Mouse (Mus musculus): ENCODE measurements around the gene Rps6ka4. TPM values are rescaled to one million over a fixed set of nuclear protein-coding genes. Genes with fewer than 3 reads are reported as not detected.

The Rps6ka4 gene
- total RNA-seq, 1 experiment from 2014 or later, result 11.8 TPM

- ATAC-seq (replicated peaks; ENCODE audit: insufficient number of reproducible peaks, low FRiP score, low TSS enrichment, poor library complexity, severe bottlenecking), result no peak
Measured at GRCm38 (mm10) chr19:6853903-6854302, 13.5 kb upstream of the Rps6ka4 start.

- no peak for ATAC-seq (replicated peaks; ENCODE audit: insufficient number of reproducible peaks, low FRiP score, low TSS enrichment, poor library complexity, severe bottlenecking)
Measured at GRCm38 (mm10) chr19:6852393-6853305, 12.2 kb upstream of the Rps6ka4 start.

- ATAC-seq (replicated peaks; ENCODE audit: insufficient number of reproducible peaks, low FRiP score, low TSS enrichment, poor library complexity, severe bottlenecking), result no peak
Measured at GRCm38 (mm10) chr19:6851497-6851896, 11.1 kb upstream of the Rps6ka4 start.

GRCm38 (mm10) chr19:6849506-6850068 lies 9.2 kb upstream of the Rps6ka4 start:
- no peak for ATAC-seq (replicated peaks; ENCODE audit: insufficient number of reproducible peaks, low FRiP score, low TSS enrichment, poor library complexity, severe bottlenecking)

GRCm38 (mm10) chr19:6847841-6848517 lies 7.5 kb upstream of the Rps6ka4 start:
- ATAC-seq (replicated peaks; ENCODE audit: insufficient number of reproducible peaks, low FRiP score, low TSS enrichment, poor library complexity, severe bottlenecking), result no peak

- ATAC-seq (replicated peaks; ENCODE audit: insufficient number of reproducible peaks, low FRiP score, low TSS enrichment, poor library complexity, severe bottlenecking), result no peak
Measured at GRCm38 (mm10) chr19:6846050-6846449, 5.6 kb upstream of the Rps6ka4 start.

- no peak for ATAC-seq (replicated peaks; ENCODE audit: insufficient number of reproducible peaks, low FRiP score, low TSS enrichment, poor library complexity, severe bottlenecking)
Measured at GRCm38 (mm10) chr19:6842353-6842752, 1.9 kb upstream of the Rps6ka4 start.

- no peak for ATAC-seq (replicated peaks; ENCODE audit: insufficient number of reproducible peaks, low FRiP score, low TSS enrichment, poor library complexity, severe bottlenecking)
Measured at GRCm38 (mm10) chr19:6841292-6841597, 809 bp upstream of the Rps6ka4 start.

- no peak; the same call in 1 of the 2 replicates for ATAC-seq (replicated peaks; ENCODE audit: insufficient number of reproducible peaks, low FRiP score, low TSS enrichment, poor library complexity, severe bottlenecking)
Measured at GRCm38 (mm10) chr19:6839615-6840474, 591 bp downstream of the Rps6ka4 start.

- no peak for ATAC-seq (replicated peaks; ENCODE audit: insufficient number of reproducible peaks, low FRiP score, low TSS enrichment, poor library complexity, severe bottlenecking)
Measured at GRCm38 (mm10) chr19:6832363-6832762, 8.1 kb downstream of the Rps6ka4 start.

GRCm38 (mm10) chr19:6831331-6831730 lies 9.1 kb downstream of the Rps6ka4 start:
- ATAC-seq (replicated peaks; ENCODE audit: insufficient number of reproducible peaks, low FRiP score, low TSS enrichment, poor library complexity, severe bottlenecking), result no peak

GRCm38 (mm10) chr19:6830556-6831316 lies 9.7 kb downstream of the Rps6ka4 start:
- no peak for ATAC-seq (replicated peaks; ENCODE audit: insufficient number of reproducible peaks, low FRiP score, low TSS enrichment, poor library complexity, severe bottlenecking)

- no peak for ATAC-seq (replicated peaks; ENCODE audit: insufficient number of reproducible peaks, low FRiP score, low TSS enrichment, poor library complexity, severe bottlenecking)
Measured at GRCm38 (mm10) chr19:6829870-6830555, 10.4 kb downstream of the Rps6ka4 start.

GRCm38 (mm10) chr19:6829069-6829468 lies 11.4 kb downstream of the Rps6ka4 start:
- no peak for ATAC-seq (replicated peaks; ENCODE audit: insufficient number of reproducible peaks, low FRiP score, low TSS enrichment, poor library complexity, severe bottlenecking)

GRCm38 (mm10) chr19:6826601-6827000 lies 13.8 kb downstream of the Rps6ka4 start:
- ATAC-seq (replicated peaks; ENCODE audit: insufficient number of reproducible peaks, low FRiP score, low TSS enrichment, poor library complexity, severe bottlenecking), result no peak

- ATAC-seq (replicated peaks; ENCODE audit: insufficient number of reproducible peaks, low FRiP score, low TSS enrichment, poor library complexity, severe bottlenecking), result no peak
Measured at GRCm38 (mm10) chr19:6825384-6825783, 15.1 kb downstream of the Rps6ka4 start.

GRCm38 (mm10) chr19:6820538-6821195 lies 19.8 kb downstream of the Rps6ka4 start:
- ATAC-seq (replicated peaks; ENCODE audit: insufficient number of reproducible peaks, low FRiP score, low TSS enrichment, poor library complexity, severe bottlenecking), result no peak
